Mouse (Mus musculus): ENCODE measurements around the gene N4bp2l2.
"Not testable (repeated sequence)": the region's sequence is repeated elsewhere in the genome, so short reads cannot be mapped to it uniquely, and the experiment has no call there.

N4bp2l2 gene

DNA sequence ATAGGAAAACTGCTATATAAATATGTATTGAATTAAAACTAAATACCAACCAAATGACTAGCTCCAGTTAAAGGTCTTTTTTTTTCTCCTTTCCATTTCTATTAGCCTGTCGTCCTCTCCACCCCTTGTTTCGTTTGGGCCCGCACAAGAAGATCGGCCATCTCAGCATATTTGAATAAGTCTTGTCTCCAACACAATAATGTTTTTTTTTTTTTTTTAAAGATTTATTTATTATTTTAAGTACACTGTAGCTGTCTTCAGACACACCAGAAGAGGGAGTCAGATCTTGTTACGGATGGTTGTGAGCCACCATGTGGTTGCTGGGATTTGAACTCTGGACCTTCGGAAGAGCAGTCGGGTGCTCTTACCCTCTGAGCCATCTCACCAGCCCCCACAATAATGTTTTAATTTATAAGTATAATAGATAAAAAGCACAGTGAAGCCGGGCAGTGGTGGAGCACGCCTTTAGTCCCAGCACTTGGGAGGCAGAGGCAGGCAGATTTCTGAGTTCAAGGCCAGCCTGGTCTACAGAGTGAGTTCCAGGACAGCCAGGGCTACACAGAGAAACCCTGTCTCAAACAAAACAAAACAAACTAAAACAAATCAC lies at the start of gene N4bp2l2:
TSS of gene N4bp2l2 (minus strand) at position 51 of the 607 bp plus-strand sequence.
- DNase-seq, result not testable (repeated sequence)

DNA sequence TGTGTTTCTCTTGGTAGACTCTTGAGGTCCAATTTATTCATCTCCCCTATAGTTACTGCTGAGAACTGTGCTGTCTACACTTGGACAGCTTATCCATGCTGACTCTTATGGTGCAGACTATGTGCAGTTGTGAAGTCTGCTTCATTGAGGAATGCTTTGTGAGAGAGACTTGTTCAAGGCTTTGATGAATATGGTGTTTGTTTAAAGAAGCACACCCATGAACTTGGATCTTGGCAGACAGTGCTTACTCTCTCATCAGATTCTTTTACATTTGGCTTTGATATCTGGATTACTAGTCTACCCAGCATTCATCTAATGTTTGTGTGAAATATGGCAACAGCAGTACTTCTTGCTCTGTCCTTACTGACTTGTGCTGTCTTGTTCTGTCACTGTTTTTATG lies 47.4 kb upstream of the N4bp2l2 start:
- no peak for DNase-seq

DNA sequence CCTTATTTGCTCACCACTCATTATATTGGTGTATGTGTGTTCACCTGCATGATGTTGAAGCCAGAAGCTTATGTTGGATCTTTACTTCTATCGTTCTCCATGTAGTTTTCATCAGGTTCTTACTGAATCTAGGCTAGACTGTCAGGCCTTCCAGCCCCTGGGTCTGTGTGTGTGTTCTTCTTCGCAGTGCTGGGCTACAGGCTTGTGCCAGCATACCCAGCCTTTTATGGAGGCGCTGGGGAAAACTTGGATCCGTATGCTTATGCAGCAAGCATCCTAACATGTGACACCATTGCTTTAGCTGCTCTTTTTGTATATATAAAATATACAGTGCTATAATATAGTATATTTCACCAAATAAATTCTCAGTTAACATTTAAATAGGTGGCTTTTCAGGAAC lies 45.5 kb upstream of the N4bp2l2 start:
- DNase-seq, result no peak

DNA sequence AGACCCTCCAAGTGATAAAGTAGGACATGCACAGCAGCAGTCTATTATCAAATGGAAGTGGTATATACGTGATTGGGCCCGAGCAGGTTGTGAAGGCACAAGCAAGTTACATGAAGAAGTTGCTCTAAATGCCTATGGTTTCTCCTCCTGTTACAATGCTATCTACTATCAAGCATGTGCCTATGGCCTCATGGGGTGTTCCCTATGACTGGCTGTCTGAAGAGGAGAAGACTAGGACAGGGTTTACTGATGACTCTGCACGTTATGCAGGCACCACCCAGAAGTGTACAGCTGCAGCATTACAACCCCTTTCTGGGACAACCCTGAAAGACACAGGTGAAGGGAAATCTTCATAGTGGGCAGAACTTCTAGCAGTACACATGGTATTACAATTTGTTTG lies 41.2 kb upstream of the N4bp2l2 start:
- not testable (repeated sequence) for DNase-seq

DNA sequence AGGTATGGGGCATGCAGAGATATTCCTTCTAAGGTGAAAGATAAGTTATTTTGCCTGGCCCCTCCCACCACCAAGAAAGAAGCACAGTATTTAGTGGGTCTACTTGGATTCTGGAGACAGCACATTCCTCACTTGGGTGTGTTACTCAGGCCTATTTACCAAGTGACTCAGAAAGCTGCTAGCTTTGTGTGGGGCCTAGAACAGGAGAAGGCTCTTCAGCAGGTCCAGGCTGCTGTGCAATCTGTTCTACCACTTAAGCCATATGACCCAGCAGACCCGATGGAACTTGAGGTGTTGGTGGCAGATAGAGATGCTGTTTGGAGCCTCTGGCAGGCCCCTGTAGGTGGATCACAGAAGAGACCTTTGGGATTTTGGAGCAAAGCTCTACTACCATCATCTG lies 40.7 kb upstream of the N4bp2l2 start:
- not testable (repeated sequence) for DNase-seq

DNA sequence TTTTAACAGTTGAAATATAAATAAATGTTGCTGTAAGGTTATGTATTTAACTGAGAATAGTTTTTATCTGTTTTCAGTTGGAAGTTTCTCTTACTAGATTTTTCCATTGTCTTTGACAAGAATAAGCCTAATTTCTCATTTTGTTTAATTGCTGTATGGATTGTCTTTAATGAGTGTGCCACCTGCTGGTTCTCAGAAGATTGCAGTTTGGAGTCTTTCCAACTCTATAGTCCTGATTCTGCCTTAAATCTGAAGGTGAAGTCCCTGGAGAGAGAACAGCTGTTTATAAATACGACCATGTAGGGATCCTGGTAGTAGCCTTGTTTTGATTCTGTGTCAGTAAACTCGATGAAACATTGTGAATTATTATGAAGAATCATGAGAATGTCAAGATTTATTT lies 36.7 kb upstream of the N4bp2l2 start:
- DNase-seq, result peak; percentile 42 to 47

DNA sequence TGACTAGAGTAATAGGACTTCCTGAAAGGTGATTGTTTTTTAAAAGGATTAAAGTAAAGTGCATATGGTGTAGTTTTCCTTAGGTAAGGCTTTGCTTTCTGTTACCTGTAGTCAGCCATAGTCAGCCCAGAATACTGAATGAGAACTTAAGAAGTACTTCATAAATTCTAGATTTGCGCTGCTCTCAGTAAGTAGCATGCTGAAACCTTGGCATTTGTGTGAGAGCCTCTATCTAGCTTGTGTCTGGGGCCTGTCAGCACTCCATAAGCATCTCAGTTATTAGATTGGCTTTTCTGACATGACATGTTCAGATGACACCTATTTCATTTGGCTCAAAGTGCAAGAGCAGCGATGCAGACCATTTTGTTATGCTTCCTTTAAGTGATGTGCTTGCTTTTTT lies 27.3 kb upstream of the N4bp2l2 start:
- DNase-seq, result no peak

DNA sequence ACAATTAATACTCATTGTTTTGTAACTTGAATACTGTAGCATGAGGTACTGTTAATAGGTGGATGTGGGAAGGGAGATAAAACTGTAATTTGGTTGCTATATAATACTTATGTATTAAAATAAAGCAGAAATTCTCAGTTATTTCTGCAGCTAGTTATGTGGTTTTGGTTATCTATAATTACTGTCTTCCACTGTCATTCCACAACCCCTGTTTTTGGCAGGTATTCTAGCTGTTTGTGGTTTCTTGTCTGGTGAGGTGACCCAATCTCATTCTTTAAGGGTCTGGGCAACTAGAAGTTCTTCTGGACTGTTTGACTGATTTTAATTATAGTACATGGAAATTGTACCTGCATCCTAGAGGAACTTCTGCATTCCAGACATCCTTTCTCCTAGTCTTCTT lies 24.7 kb upstream of the N4bp2l2 start:
- no peak for DNase-seq

DNA sequence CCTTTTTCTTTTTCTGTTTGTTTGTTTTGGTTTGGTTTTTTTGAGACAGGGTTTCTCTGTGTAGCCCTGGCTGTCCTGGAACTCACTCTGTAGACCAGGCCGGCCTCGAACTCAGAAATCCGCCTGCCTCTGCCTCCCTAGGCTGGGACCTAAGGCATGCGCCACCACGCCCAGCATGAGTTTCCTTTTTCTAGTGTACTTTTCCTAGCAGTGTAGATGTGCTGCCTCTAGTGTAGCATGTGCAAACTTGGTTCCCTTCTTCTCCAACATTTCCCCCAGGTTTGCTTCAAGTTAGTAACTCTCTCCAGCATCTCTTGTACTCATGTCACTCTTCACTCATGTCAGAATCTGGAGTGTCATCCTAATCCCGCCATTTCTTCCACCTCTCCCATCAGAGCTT lies 16.9 kb upstream of the N4bp2l2 start:
- DNase-seq, result not testable (repeated sequence)

DNA sequence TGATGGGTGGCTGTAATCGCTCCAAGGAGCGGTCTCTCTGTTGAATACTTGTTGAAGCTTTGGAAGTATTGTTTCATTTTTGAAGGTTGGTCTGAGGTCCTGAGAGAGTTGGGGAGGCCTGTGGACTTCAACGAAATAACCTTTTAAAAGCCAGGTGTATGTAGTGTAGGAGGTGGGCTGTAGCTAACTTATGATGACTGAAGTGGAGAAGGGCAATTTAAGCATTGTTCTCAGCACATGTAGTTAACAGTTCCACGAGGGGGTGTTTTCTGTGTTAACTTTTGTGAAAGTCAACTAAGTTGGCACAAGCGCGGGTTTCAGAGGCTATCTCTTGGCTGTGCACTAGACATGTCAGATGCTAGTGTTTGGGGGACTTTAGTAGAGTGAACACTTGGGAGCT lies 8.9 kb upstream of the N4bp2l2 start:
- DNase-seq, result peak in 1 of 2 experiments; percentile 7

DNA sequence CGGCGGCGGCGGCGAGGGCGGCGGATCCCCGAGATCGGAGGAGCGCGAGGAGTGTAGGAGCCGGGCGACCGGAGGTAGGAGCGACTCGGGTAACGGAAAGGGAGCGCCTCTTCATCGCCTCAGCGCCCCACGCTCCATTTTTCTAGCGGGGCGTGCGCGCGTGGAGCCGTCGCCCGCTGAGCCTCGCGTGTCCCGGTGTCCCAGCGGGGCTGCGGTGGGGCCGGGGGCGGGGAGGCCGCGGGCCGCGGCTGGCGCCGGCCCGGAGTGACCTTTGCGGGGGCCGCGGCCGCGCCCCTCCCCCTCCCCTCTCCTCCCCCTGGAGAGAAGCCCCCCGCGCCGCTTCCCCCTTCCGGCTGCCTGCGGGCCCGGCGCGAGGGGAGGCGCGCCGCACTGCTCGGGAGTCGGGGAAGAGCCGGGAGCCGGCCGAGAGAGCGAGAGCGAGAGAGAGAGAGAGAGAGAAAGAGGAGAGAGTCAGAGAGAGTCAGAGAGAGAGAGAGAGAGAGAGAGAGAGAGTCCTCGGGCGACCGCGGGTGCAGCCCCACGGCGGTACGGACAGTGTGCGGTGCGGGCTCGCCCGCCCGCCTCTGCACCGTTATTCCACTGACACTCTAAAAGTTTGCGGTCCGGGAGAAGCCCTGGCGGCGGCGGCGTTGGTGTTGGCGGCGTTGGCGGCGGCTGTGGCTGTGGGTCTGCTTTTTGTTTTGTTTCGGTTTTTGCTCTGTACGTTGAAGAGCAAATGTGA lies 8.1 kb upstream of the N4bp2l2 start:
- peak; percentile 51 to 71 for DNase-seq

DNA sequence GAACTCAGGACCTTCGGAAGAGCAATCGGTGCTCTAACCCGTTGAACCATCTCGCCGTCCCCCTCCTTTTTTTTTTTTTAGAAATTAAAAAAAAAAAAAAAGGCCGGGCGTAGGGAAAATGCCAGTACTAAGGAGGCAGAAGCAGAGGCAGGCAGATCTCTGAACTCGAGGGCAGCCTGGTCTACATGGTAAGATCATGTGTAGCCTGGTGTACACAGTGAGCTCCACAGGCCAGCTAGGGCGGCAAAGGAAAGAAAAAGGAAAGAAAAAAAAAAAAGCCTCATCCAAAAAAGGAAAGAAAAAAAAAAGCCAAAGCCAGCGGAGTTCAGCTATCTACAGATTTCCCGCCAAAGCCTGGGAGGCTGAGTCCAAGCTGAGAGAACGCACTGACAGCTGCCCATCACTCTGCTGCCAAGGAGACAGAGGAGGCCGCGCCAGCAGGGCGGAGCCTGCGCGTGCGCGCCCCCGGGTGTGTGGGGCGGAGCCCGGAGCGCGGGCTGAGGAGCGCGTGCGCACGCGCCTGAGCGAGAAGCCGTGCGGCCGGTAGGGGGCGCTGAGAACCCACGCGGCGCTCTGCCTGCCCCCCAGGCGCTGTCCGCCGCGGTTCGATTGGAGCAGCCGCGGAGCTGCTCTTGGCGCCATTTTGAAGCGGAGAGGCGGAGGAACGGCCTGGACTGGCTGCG lies 7.3 kb upstream of the N4bp2l2 start, which contains the start of gene Pds5b:
TSS of gene Pds5b (plus strand) at position 587 of the 683 bp plus-strand sequence.
- DNase-seq, result peak; percentile 96 to 97

DNA sequence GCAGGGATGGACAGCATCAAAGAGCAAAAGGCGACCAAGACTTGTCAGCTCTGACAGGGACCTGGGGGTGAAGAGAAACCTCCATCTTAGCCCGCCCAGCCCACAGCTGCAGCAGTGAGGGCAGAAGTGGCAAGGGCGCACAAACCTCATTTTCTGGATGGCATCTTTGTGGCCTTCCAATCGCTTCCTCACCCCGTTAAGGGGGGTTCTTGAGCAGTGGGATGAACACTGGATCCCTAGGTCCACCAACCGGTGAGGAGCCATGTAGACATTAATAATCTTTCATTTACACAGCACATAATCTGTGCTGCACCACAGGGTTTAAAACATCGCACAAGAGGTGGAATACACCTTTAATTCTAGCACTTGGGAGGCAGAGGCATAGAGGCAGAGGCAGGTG lies 6.4 kb upstream of the N4bp2l2 start:
- DNase-seq, result no peak

DNA sequence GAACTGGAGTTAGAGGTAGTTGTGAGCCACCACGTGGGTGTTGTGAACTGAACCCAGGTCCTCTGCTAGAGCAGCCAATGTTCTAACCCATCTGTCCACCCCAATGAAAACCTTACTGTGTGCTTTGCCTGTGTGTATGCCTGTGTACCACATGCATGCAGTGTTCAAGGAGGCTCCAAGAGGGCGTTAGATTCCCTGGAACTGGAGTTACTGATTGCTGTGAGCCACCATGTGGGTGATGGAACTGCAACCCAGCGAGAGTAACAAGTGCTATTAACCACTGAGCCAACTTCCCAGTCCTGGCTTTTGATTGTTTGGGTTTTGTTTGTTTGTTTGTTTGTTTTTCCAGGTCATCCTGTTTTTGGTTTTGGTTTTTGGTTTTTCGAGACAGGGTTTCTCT lies 2.7 kb upstream of the N4bp2l2 start:
- no peak for DNase-seq

DNA sequence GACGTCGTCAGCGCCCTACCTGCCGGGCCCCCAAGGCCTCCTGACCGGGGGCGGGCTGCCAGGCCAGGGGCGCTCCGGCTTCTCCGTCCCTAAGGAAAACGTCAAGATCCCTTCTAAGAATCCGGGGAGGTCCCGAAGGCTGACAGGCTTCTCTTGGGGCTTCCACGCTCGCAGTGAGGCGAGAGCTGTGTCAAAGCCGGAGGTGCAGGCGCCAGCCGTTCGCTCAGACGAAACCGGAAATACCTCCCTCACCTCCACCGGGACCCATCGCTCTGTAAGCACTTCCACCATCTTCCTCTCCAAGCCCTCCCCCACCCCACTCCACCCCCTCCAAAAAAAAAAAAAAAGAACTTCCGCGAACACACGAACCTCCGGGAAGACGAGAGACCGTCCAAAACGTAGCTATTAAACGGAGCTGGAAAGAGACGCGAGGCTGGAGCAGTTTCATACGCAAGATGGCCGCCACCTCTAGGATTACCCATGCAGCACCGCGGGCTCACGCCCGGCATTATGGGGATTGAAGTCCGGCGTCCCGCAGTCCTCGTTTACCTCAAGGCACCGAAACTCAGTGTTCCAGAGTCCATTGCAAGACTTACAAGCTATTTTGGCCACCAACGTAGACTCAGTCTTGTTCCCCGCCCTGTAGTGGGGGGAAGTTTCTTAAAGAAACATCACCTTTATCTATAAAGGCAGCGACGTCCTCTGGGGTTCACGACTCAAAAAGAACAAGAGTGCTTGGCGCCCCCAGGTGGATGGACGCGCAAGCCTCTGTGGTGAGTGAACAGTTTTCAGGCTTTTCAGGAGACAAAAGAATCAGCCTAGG lies 640 bp downstream of the N4bp2l2 start:
- peak; percentile 96 to 97 for DNase-seq

DNA sequence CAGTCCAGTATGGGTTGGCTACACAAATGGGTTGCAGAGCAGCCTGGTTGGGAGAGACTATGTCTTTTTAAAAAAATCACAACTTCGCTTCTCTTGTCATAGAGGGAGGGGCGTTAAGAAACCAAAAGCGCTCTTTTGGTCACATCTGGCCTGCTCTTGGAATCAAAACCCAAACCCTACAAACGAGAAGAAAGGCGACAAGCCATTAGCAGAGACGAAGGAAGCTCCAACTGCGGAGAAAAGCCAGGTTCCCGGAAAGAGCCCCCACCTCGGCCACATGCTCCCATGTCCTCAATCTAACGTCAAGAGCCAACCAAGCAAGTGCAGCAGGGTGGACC lies 1.2 kb downstream of the N4bp2l2 start:
- no peak for DNase-seq

DNA sequence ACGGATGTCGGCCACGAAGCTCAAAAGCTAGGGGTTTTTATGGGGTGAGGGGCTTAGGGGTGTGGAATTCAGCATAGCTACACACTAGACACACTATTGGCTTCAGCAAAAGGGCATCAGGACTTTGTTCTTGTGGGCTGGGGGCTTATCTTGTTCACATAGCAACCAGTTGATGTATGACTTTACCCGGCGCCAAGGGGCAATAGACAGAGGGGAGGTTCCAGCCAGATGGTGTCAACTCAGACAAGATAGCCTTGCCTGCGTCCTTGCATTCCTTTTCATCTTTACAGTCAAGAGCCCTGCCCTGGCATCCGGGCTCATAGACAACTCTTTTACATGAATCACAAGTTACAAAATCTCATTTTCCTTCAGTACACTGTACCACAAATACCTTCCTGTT lies 2.1 kb downstream of the N4bp2l2 start:
- DNase-seq, result not testable (repeated sequence)

DNA sequence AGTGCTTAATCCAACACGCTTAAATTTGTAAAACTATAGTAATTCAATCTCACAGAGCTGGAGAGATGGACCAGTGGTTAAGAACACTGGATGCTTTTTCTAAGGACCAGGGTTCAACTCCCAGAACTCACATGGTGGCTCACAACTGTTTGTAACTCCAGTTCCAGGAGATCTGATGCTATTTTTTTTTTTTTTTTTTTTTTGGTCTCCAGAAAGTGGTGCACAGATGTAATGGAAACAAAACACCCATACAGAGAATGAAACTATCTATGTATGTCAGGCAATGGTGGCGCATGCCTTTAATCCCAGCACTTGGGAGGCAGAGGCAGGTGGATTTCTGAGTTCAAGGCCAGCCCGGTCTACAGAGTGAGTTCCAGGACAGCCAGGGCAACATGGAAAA lies 5.7 kb downstream of the N4bp2l2 start:
- not testable (repeated sequence) for DNase-seq

DNA sequence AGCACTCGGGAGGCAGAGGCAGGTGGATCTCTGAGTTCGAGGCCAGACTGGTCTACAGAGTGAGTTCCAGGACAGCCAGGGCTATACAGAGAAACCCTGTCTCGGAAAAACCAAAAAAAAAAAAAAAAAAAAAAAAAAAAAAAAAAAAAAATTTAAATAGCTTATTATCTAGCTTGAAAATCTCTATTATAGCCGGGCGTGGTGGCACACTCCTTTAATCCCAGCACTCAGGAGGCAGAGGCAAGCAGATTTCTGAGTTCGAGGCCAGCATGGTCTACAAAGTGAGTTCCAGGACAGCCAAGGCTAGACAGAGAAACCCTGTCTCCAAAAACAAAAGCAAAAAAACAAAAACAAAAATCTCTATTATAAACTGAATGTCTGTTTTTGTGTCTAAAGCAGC lies 6.6 kb downstream of the N4bp2l2 start:
- DNase-seq, result not testable (repeated sequence)

DNA sequence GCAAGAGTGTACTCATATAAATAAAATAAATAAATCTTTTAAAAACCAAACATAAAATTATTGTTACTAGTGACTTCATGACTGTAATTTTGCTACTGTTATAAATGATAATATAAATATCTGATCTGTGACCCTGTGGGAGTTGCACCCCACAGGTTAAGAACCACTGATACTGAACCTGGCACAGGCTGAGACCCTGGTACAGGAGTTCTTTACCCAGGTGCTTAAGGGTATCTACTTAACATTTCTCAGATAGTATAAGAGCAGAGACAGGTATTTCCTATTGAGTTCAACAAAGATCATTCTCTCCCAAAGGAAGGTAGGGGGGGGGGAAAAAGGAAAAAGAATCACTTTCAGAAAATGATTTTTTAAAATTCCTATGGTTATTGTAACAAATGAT lies 11.4 kb downstream of the N4bp2l2 start:
- no peak for DNase-seq

DNA sequence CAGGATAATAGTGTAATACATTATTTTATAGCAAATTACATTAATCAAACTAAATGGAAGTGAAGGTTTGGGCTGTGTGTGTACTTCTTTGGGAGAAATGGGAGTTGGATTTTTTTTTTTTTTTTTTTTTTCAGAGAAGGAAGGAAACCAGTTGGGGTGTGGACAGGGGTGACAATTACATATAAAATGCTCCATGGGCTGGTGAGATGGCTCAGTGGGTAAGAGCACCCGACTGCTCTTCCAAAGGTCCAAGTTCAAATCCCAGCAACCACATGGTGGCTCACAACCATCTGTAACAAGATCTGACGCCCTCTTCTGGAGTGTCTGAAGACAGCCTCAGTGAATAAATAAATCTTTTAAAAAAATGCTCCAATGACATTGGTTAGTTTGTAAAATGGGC lies 13.4 kb downstream of the N4bp2l2 start:
- no peak for DNase-seq

DNA sequence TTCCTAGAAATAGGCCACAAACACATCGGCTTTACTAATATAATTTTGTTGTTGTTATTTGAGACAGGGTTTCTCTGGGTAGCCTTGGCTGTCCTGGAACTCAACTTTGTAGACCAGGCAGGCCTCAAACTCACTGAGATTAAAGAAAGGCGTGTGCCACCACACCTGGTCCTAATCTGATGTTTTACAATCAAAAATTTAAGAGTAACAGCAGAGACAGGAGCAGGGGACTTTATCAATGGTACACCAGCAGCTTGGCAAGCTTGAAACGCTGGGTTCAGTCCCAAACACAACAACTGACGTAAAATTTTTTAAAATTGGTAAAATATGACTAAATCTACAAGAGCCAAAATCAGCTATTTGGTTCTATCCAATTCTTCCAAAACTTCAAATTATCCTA lies 21.1 kb downstream of the N4bp2l2 start:
- no peak for DNase-seq

DNA sequence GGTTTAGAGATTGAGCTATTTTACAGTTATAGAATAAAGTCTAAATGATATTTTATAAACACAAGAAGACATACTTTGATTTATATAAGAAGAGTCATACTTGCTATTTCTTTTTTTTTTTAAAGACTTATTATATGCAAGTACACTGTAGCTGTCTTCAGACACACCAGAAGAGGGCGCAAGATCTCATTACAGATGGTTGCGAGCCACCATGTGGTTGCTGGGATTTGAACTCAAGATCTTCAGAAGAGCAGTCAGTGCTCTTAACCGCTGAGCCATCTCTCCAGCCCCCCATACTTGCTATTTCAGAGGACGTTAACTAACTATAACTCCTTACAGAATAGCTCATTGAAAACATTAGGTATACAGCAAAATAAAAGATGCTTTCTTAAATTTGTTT lies 22.6 kb downstream of the N4bp2l2 start:
- not testable (repeated sequence) for DNase-seq
